Mouse (Mus musculus): ENCODE data around the gene Gm960.
"Not testable (repeated sequence)": the region's sequence is repeated elsewhere in the genome, so short reads cannot be mapped to it uniquely, and the experiment has no call there.

Gm960 gene

DNA sequence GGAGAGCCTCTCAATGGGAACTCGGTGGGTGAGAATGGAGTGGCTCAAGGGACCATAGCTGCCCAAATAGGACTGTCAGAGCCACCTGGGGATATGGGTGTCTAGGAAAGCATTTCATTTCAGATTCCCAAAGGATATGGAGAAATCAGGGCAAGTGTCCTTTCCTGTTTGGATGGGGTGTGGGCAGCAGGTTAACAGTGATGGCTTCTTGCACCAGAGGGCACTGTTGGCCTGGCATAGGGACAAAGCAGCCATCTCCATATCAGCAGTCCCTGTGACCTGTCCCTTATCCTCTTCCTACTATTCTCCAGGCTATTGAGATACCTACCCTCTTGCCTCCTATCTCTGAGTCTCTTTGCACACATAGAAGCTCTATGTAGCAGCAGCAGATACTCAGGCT lies 109.4 kb downstream of the Gm960 start:
- no peak for DNase-seq (ENCODE audit: low read depth, low spot score)

DNA sequence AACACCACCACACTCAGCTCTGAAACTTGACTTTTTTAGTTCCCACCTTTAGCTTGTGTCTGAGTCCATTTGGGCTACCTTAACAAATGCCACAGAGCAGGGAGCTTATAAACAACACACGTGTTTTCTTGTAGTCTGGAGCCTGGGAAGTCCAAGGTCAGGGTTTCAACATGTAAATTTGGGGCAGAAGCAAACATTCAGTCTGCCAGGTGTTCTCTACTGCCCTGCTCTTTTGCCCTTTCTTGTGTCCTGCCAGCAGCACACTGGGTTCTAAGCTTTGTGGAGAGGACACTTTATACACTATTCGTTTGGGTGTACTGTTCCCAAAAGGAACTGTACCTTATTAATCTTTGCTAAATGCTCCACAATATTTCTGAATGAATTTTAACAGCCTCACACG lies 110.0 kb downstream of the Gm960 start:
- DNase-seq (ENCODE audit: low read depth, low spot score) = no peak

DNA sequence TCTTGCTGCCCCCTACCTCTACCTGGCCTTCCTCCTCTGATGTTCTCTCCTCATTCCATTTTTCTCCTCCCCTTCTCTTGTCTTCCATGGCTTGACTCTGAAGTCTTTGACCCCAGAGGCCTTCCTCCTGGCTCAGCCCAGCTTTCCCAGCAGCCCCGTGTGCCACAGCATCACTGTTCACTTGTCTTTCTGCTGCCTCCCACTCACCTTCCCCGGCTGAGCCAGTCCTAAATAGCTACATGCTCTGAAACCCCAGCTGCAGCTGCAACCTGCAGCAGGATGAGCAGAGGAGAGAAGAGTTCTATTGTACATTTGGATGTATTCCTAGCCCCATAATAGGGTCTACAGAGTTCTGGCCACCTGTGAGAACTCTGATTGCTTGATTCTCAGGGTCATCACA lies 111.0 kb downstream of the Gm960 start:
- DNase-seq (ENCODE audit: low read depth, low spot score) = no peak

DNA sequence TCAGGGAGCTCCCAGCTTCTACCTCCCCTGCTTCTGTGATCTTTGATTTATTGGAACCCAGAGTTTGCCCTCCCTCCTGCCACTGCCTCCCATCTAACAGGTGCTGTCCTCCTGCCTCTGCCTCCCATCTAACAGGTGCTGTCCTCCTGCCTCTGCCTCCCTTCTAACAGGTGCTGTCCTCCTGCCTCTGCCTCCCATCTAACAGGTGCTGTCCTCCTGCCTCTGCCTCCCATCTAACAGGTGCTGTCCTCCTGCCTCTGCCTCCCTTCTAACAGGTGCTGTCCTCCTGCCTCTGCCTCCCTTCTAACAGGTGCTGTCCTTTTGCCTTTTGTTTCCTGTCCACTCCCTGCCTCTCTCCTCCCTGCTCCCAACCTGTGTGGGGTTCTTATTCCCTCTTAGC lies 111.7 kb downstream of the Gm960 start:
- DNase-seq (ENCODE audit: low read depth, low spot score) = not testable (repeated sequence)

DNA sequence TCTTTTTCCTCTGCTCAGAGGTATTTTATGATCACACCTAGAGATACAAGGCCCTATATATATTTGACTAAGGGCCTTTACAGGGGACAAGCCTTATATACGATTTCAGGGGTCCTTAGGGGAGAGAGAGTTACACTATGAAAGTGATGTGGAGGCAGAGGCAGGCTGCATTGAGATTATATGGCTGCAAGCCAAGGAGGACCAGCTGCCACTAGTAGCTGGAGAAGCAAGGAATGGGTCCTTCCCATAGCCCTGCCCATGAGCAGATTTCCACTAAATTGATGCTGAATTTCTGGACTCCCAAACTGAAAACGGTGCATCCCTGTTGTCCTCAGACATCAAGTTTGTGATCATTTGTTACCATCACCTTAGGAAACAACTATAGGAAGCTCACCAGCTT lies 114.6 kb downstream of the Gm960 start:
- no peak for DNase-seq (ENCODE audit: low read depth, low spot score)

DNA sequence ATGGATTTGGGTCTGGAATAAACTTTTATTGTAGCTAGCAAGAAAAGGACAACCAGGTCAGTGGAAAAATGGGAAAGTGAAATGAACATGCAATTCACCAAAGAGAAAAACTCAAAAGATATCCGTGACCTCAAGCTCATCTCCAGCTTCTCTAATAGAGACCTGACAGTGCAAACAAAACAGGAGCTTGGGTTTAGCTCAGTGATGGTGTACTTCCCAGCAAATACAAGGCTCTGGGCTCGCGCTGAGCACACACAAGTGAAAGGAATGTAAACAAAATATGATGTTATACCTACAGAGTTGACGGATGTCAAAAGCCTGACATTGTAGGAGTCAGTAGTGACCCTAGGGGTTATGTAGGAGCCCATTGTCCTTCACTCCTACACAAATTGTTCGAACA lies 119.2 kb downstream of the Gm960 start:
- DNase-seq (ENCODE audit: low read depth, low spot score) = no peak

DNA sequence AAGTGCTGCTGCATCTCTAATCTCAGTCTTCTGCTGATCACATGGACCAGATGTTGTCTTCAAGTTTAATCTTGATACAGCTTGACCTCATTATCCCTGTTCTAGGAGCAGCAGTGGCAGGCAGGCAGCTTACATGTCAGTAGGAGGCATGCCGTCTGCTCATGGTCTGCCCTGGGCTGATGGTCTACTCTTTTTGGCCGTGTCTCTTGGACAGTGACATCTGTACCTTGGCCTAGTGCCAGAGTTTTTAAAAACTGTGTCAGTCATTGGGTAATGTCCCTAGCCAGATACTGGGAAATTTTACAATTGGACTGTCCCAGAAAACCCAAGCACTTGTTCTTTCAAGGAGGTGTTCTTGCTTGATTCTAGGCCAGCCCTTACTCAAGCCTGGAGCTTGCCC lies 119.7 kb downstream of the Gm960 start:
- DNase-seq (ENCODE audit: low read depth, low spot score) = no peak

All from embryo, embryonic 11.5 days (tissue).